Mouse (Mus musculus): ENCODE measurements around the gene Foxp1.

Foxp1 gene

GRCm38 (mm10) chr6:99251222-99251621 lies 271.3 kb downstream of the Foxp1 start:
- no peak for DNase-seq

GRCm38 (mm10) chr6:99249496-99250030 lies 273.0 kb downstream of the Foxp1 start:
- DNase-seq, result no peak

- DNase-seq, result peak; percentile 31 to 38
These were observed 274.1 kb downstream of the Foxp1 start for GRCm38 (mm10) chr6:99248396-99248795.

GRCm38 (mm10) chr6:99241625-99242395 lies 280.7 kb downstream of the Foxp1 start:
- DNase-seq, result peak in 1 of 2 experiments; percentile 37

GRCm38 (mm10) chr6:99240764-99241163 lies 281.8 kb downstream of the Foxp1 start:
- no peak for DNase-seq

GRCm38 (mm10) chr6:99235588-99235987 lies 286.9 kb downstream of the Foxp1 start:
- DNase-seq, result no peak

- DNase-seq, result no peak
These were observed 289.1 kb downstream of the Foxp1 start for GRCm38 (mm10) chr6:99233411-99233810.

- DNase-seq, result no peak
These were observed 294.1 kb downstream of the Foxp1 start for GRCm38 (mm10) chr6:99228336-99228870.

- no peak for DNase-seq
These were observed 301.4 kb downstream of the Foxp1 start for GRCm38 (mm10) chr6:99221147-99221546.

GRCm38 (mm10) chr6:99220472-99220871 lies 302.0 kb downstream of the Foxp1 start:
- DNase-seq, result no peak

GRCm38 (mm10) chr6:99217846-99218245 lies 304.7 kb downstream of the Foxp1 start:
- DNase-seq, result no peak

- no peak for DNase-seq
These were observed 305.4 kb downstream of the Foxp1 start for GRCm38 (mm10) chr6:99217155-99217554.

GRCm38 (mm10) chr6:99212461-99212860 lies 310.1 kb downstream of the Foxp1 start:
- no peak for DNase-seq

- DNase-seq, result no peak
These were observed 310.7 kb downstream of the Foxp1 start for GRCm38 (mm10) chr6:99211663-99212333.

GRCm38 (mm10) chr6:99210161-99210560 lies 312.4 kb downstream of the Foxp1 start:
- DNase-seq, result no peak

GRCm38 (mm10) chr6:99207226-99207885 lies 315.2 kb downstream of the Foxp1 start:
- DNase-seq, result no peak

GRCm38 (mm10) chr6:99206437-99206870 lies 316.1 kb downstream of the Foxp1 start:
- no peak for DNase-seq

- DNase-seq, result no peak
These were observed 316.7 kb downstream of the Foxp1 start for GRCm38 (mm10) chr6:99205587-99206436.

- no peak for DNase-seq
These were observed 317.5 kb downstream of the Foxp1 start for GRCm38 (mm10) chr6:99204780-99205586.

- no peak for DNase-seq
These were observed 318.3 kb downstream of the Foxp1 start for GRCm38 (mm10) chr6:99204052-99204779.

Data from spleen, adult 18-20 months (tissue).